16 mouse cellular contexts compared by ENCODE assay signal in genomic region chr3:38697349-38697748, GRCm38 (mm10).
DNase-seq lines count a peak whose midpoint lies in the region; ATAC-seq and TF ChIP-seq lines count a peak whose summit lies in the region.
"Had no signal": no experiment of that assay in that cellular context is flagged by ENCODE, and none has a peak within 500 bp of the region (broad histone marks: within the 10 kb centered on the region; RNA-seq: fewer than 3 reads in every experiment).

No protein-coding gene starts in this region.

- H3K36me3 ChIP-seq in heart, embryonic 15.5 days, result no peaks in the 10 kb centered on the region
- H3K36me3 ChIP-seq in stomach, embryonic 14.5 days (ENCODE audit: control insufficient read depth, insufficient read depth, low read length), result no peaks in the 10 kb centered on the region
- no peaks in the 10 kb centered on the region for H3K36me3 ChIP-seq in stomach, postnatal 0 days (ENCODE audit: control insufficient read depth, insufficient read depth, low read length)
- no peaks in the 10 kb centered on the region for H3K36me3 ChIP-seq in midbrain, embryonic 13.5 days
- H3K36me3 ChIP-seq: limb, embryonic 12.5 days had no signal

- peak overlapping the region; percentile 66; the same call in 1 of the 2 replicates for H3K27ac ChIP-seq in heart, embryonic 15.5 days
- H3K27ac ChIP-seq in stomach, embryonic 14.5 days (ENCODE audit: low read length), result 0 out of 2 replicates have a peak overlapping the region, but pooled peaks have one; percentile 10
- no peak overlapping the region for H3K27ac ChIP-seq in stomach, postnatal 0 days (replicated peaks)
- peak overlapping the region; percentile 77 for H3K27ac ChIP-seq in midbrain, embryonic 13.5 days
- H3K27ac ChIP-seq: liver, embryonic 14.5 days had no signal

- no peaks in the 10 kb centered on the region for H3K9me3 ChIP-seq in heart, embryonic 15.5 days (replicated peaks)
- no peaks in the 10 kb centered on the region for H3K9me3 ChIP-seq in stomach, embryonic 14.5 days (ENCODE audit: control insufficient read depth, low read depth, low read length)
- H3K9me3 ChIP-seq in stomach, postnatal 0 days (ENCODE audit: control insufficient read depth, low read length), result no peaks in the 10 kb centered on the region
- H3K9me3 ChIP-seq in midbrain, embryonic 13.5 days, result no peaks in the 10 kb centered on the region

- H3K4me2 ChIP-seq in heart, embryonic 15.5 days, result no peak overlapping the region
- H3K4me2 ChIP-seq in stomach, embryonic 14.5 days (replicated peaks; ENCODE audit: low read depth, low read length), result no peak overlapping the region
- no peak overlapping the region for H3K4me2 ChIP-seq in stomach, postnatal 0 days (replicated peaks; ENCODE audit: low read depth)
- H3K4me2 ChIP-seq in midbrain, embryonic 13.5 days (replicated peaks), result no peak overlapping the region
- H3K4me2 ChIP-seq: limb, embryonic 12.5 days had no signal

- no peak for TF ChIP-seq CTCF in stomach, postnatal 0 days (IDR thresholded peaks at IDR 0.05; ENCODE audit: low read depth)

- 70% methylated on average over 2 of the region's 2 CpGs for WGBS in heart, embryonic 15.5 days
- 74% methylated on average over 2 of the region's 2 CpGs for WGBS in stomach, embryonic 14.5 days
- WGBS in stomach, postnatal 0 days, result 65% methylated on average over 2 of the region's 2 CpGs
- WGBS in midbrain, embryonic 13.5 days, result 69% methylated on average over 2 of the region's 2 CpGs

- no peaks in the 10 kb centered on the region for H3K27me3 ChIP-seq in heart, embryonic 15.5 days
- no peaks in the 10 kb centered on the region for H3K27me3 ChIP-seq in stomach, embryonic 14.5 days (ENCODE audit: control insufficient read depth, insufficient read depth, low read length)
- no peaks in the 10 kb centered on the region for H3K27me3 ChIP-seq in stomach, postnatal 0 days (ENCODE audit: control insufficient read depth, insufficient read depth, low read length)
- no peaks in the 10 kb centered on the region for H3K27me3 ChIP-seq in midbrain, embryonic 13.5 days
- H3K27me3 ChIP-seq: limb, embryonic 12.5 days had no signal

- DNase-seq in heart, adult 9 months (ENCODE audit: low spot score in 2 of 2), result no peak
- no peak for DNase-seq in stomach, postnatal 0 days (ENCODE audit: low spot score)
- no peak for DNase-seq in thymus, postnatal 36 days
- DNase-seq in embryo, embryonic 11 days, result no peak
- DNase-seq: adrenal gland, adult 8-10 months; cerebellum, adult 18-20 months; kidney, adult 9 months; right cerebral cortex, postnatal 25 days; thymus, adult 2 months had no signal

- TF ChIP-seq EP300 in stomach, postnatal 0 days (optimal IDR thresholded peaks at IDR 0.05), result no peak

- ATAC-seq in heart, embryonic 15.5 days (replicated peaks; ENCODE audit: insufficient number of reproducible peaks, insufficient read depth, low FRiP score, low read depth), result no peak
- no peak for ATAC-seq in stomach, embryonic 14.5 days (ENCODE audit: insufficient number of reproducible peaks, insufficient read depth, low FRiP score, low read depth)
- no peak for ATAC-seq in stomach, postnatal 0 days (ENCODE audit: low FRiP score, low TSS enrichment)
- 0 out of 2 replicates have a peak, but pooled peaks have one; percentile 46 for ATAC-seq in midbrain, embryonic 13.5 days
- ATAC-seq: CD4-positive, CD25-positive, alpha-beta regulatory T cell, adult 4 months; lung, postnatal 0 days had no signal

- no peak overlapping the region for H3K4me3 ChIP-seq in heart, embryonic 15.5 days
- no peak overlapping the region for H3K4me3 ChIP-seq in stomach, embryonic 14.5 days (ENCODE audit: low read depth, low read length)
- no peak overlapping the region for H3K4me3 ChIP-seq in stomach, postnatal 0 days (ENCODE audit: low read depth, low read length)
- no peak overlapping the region for H3K4me3 ChIP-seq in midbrain, embryonic 13.5 days (replicated peaks)
- H3K4me3 ChIP-seq: limb, embryonic 12.5 days had no signal

- no peak overlapping the region for H3K9ac ChIP-seq in heart, embryonic 15.5 days
- H3K9ac ChIP-seq in stomach, embryonic 14.5 days (replicated peaks; ENCODE audit: low read depth, low read length), result no peak overlapping the region
- no peak overlapping the region for H3K9ac ChIP-seq in stomach, postnatal 0 days (ENCODE audit: low read length)
- no peak overlapping the region for H3K9ac ChIP-seq in midbrain, embryonic 13.5 days (replicated peaks)
- H3K9ac ChIP-seq: limb, embryonic 12.5 days; liver, embryonic 14.5 days had no signal

- H3K4me1 ChIP-seq in heart, embryonic 15.5 days (replicated peaks), result peaks cover 17% of the 10 kb centered on the region; the same call in 1 of the 2 replicates
- H3K4me1 ChIP-seq in stomach, embryonic 14.5 days (ENCODE audit: control insufficient read depth, insufficient read depth, low read length), result no peaks in the 10 kb centered on the region
- no peaks in the 10 kb centered on the region for H3K4me1 ChIP-seq in stomach, postnatal 0 days (replicated peaks; ENCODE audit: control insufficient read depth, insufficient read depth)
- H3K4me1 ChIP-seq in midbrain, embryonic 13.5 days (replicated peaks), result peaks cover 14% of the 10 kb centered on the region
